In genomic region chr10:77454795-77455194, GRCm38 (mm10) we compare ENCODE assay signal across 29 mouse cellular contexts. TPM values are rescaled to one million over a fixed set of nuclear protein-coding genes. Genes with fewer than 3 reads are reported as not detected.
DNase-seq lines count a peak whose midpoint lies in the region; ATAC-seq lines count a peak whose summit lies in the region.
"Had no signal": no experiment of that assay in that cellular context is flagged by ENCODE, and none has a peak within 500 bp of the region (broad histone marks: within the 10 kb centered on the region; RNA-seq: fewer than 3 reads in every experiment).

No protein-coding gene starts in this region.

- peak overlapping the region; percentile 86 for H3K27ac ChIP-seq in heart, embryonic 11.5 days (ENCODE audit: low read depth, low read length)
- H3K27ac ChIP-seq in limb, embryonic 15.5 days, result peak overlapping the region; percentile 57; the same call in 1 of the 2 replicates
- H3K27ac ChIP-seq in limb, embryonic 10.5 days, result no peak overlapping the region
- H3K27ac ChIP-seq in midbrain, embryonic 11.5 days (ENCODE audit: low read depth, low read length), result no peak overlapping the region
- H3K27ac ChIP-seq in midbrain, embryonic 15.5 days, result no peak overlapping the region
- H3K27ac ChIP-seq: embryonic facial prominence, embryonic 12.5 days; hindbrain, embryonic 10.5 days; hindbrain, embryonic 15.5 days; left cerebral cortex, adult 2 months; limb, embryonic 13.5 days; liver, embryonic 12.5 days; neural tube, embryonic 12.5 days; stomach, postnatal 0 days had no signal

- no peak overlapping the region for H3K9ac ChIP-seq in heart, embryonic 11.5 days (ENCODE audit: low read depth, low read length)
- no peak overlapping the region for H3K9ac ChIP-seq in limb, embryonic 15.5 days
- no peak overlapping the region for H3K9ac ChIP-seq in midbrain, embryonic 11.5 days (ENCODE audit: low read length)
- no peak overlapping the region for H3K9ac ChIP-seq in midbrain, embryonic 15.5 days
- H3K9ac ChIP-seq: embryonic facial prominence, embryonic 12.5 days; hindbrain, embryonic 15.5 days; limb, embryonic 13.5 days; liver, embryonic 12.5 days; liver, postnatal 0 days; neural tube, embryonic 12.5 days had no signal

- peaks cover 36% of the 10 kb centered on the region for H3K4me1 ChIP-seq in heart, embryonic 11.5 days (ENCODE audit: control insufficient read depth, insufficient read depth, low read length)
- H3K4me1 ChIP-seq in limb, embryonic 15.5 days, result peaks cover 21% of the 10 kb centered on the region
- peaks cover 10% of the 10 kb centered on the region for H3K4me1 ChIP-seq in limb, embryonic 10.5 days
- H3K4me1 ChIP-seq in midbrain, embryonic 11.5 days (ENCODE audit: control insufficient read depth, insufficient read depth, low read length), result no peaks in the 10 kb centered on the region
- no peaks in the 10 kb centered on the region for H3K4me1 ChIP-seq in midbrain, embryonic 15.5 days
- H3K4me1 ChIP-seq: hindbrain, embryonic 15.5 days; liver, embryonic 12.5 days; neural tube, embryonic 12.5 days had no signal

- H3K36me3 ChIP-seq in heart, embryonic 11.5 days (ENCODE audit: control insufficient read depth, insufficient read depth, low read length), result no peaks in the 10 kb centered on the region
- H3K36me3 ChIP-seq in limb, embryonic 15.5 days, result no peaks in the 10 kb centered on the region
- no peaks in the 10 kb centered on the region for H3K36me3 ChIP-seq in limb, embryonic 10.5 days
- H3K36me3 ChIP-seq in midbrain, embryonic 11.5 days (ENCODE audit: control insufficient read depth, insufficient read depth, low read length), result no peaks in the 10 kb centered on the region
- H3K36me3 ChIP-seq in midbrain, embryonic 15.5 days (replicated peaks), result no peaks in the 10 kb centered on the region
- H3K36me3 ChIP-seq: embryonic facial prominence, embryonic 12.5 days; hindbrain, embryonic 10.5 days; hindbrain, embryonic 15.5 days; limb, embryonic 13.5 days; liver, embryonic 12.5 days; neural tube, embryonic 12.5 days had no signal

- H3K4me2 ChIP-seq in heart, embryonic 11.5 days, result no peak overlapping the region
- no peak overlapping the region for H3K4me2 ChIP-seq in limb, embryonic 15.5 days
- H3K4me2 ChIP-seq in midbrain, embryonic 11.5 days, result no peak overlapping the region
- H3K4me2 ChIP-seq in midbrain, embryonic 15.5 days, result no peak overlapping the region
- H3K4me2 ChIP-seq: embryonic facial prominence, embryonic 12.5 days; hindbrain, embryonic 15.5 days; limb, embryonic 13.5 days; liver, embryonic 12.5 days; neural tube, embryonic 12.5 days had no signal

- no peaks in the 10 kb centered on the region for H3K27me3 ChIP-seq in heart, embryonic 11.5 days (ENCODE audit: control insufficient read depth, insufficient read depth, low read length)
- no peaks in the 10 kb centered on the region for H3K27me3 ChIP-seq in limb, embryonic 15.5 days
- peaks cover 5% of the 10 kb centered on the region; the same call in 1 of the 2 replicates for H3K27me3 ChIP-seq in limb, embryonic 10.5 days (ENCODE audit: low read depth, poor library complexity, severe bottlenecking)
- H3K27me3 ChIP-seq in midbrain, embryonic 11.5 days (ENCODE audit: control insufficient read depth, insufficient read depth, low read length), result no peaks in the 10 kb centered on the region
- H3K27me3 ChIP-seq in midbrain, embryonic 15.5 days (replicated peaks), result no peaks in the 10 kb centered on the region
- H3K27me3 ChIP-seq: embryonic facial prominence, embryonic 12.5 days; hindbrain, embryonic 15.5 days; limb, embryonic 13.5 days; neural tube, embryonic 12.5 days had no signal

- no peak for ATAC-seq in heart, embryonic 11.5 days (replicated peaks; ENCODE audit: insufficient number of reproducible peaks, low FRiP score, low TSS enrichment)
- no peak for ATAC-seq in limb, embryonic 15.5 days (ENCODE audit: insufficient number of reproducible peaks, low FRiP score, low TSS enrichment, low read depth)
- ATAC-seq in midbrain, embryonic 11.5 days (ENCODE audit: low FRiP score), result no peak
- no peak for ATAC-seq in midbrain, embryonic 15.5 days (replicated peaks)
- ATAC-seq: forebrain, embryonic 14.5 days; inflammation-experienced regulatory T-cells, adult 6 months; liver, embryonic 12.5 days; liver, postnatal 0 days; midbrain, embryonic 16.5 days had no signal

- no peak overlapping the region for H3K4me3 ChIP-seq in heart, embryonic 11.5 days (ENCODE audit: low read depth, low read length)
- no peak overlapping the region for H3K4me3 ChIP-seq in limb, embryonic 15.5 days
- no peak overlapping the region for H3K4me3 ChIP-seq in limb, embryonic 10.5 days
- no peak overlapping the region for H3K4me3 ChIP-seq in midbrain, embryonic 11.5 days (ENCODE audit: low read depth, low read length)
- no peak overlapping the region for H3K4me3 ChIP-seq in midbrain, embryonic 15.5 days
- H3K4me3 ChIP-seq: embryonic facial prominence, embryonic 12.5 days; hindbrain, embryonic 10.5 days; hindbrain, embryonic 15.5 days; left cerebral cortex, adult 2 months; limb, embryonic 13.5 days; liver, embryonic 12.5 days; neural tube, embryonic 12.5 days had no signal

- peak; percentile 38 for DNase-seq in cerebellum, adult 9-11 months
- no peak for DNase-seq in cerebellum, postnatal 4 days (ENCODE audit: low spot score in 2 of 2)
- DNase-seq in heart, adult 8-10 months (ENCODE audit: low spot score), result no peak
- no peak for DNase-seq in limb, embryonic 10.5 days (ENCODE audit: low spot score)
- peak; percentile 39 for DNase-seq in midbrain, embryonic 11.5 days (ENCODE audit: low spot score, missing footprints)
- DNase-seq: adrenal gland, adult 8-10 months; cerebellum, adult 8-10 months; cerebellum, postnatal 36 days; embryo, embryonic 11 days; kidney, adult 11 months; kidney, postnatal 14 days; liver, postnatal 0 days; right cerebral cortex, adult 18-20 months; thymus, adult 18-20 months; thymus, postnatal 25 days had no signal

- no peaks in the 10 kb centered on the region for H3K9me3 ChIP-seq in heart, embryonic 11.5 days (replicated peaks; ENCODE audit: control insufficient read depth, low read length)
- H3K9me3 ChIP-seq in limb, embryonic 15.5 days, result no peaks in the 10 kb centered on the region
- H3K9me3 ChIP-seq in limb, embryonic 10.5 days (replicated peaks), result no peaks in the 10 kb centered on the region
- H3K9me3 ChIP-seq in midbrain, embryonic 11.5 days (ENCODE audit: control insufficient read depth, low read length), result no peaks in the 10 kb centered on the region
- no peaks in the 10 kb centered on the region for H3K9me3 ChIP-seq in midbrain, embryonic 15.5 days
- H3K9me3 ChIP-seq: embryonic facial prominence, embryonic 12.5 days; hindbrain, embryonic 10.5 days; hindbrain, embryonic 15.5 days; limb, embryonic 13.5 days; liver, embryonic 12.5 days; neural tube, embryonic 12.5 days had no signal

- 39% methylated on average over 6 of the region's 6 CpGs for WGBS in heart, embryonic 11.5 days (ENCODE audit: insufficient replicate concordance)
- 73% methylated on average over 6 of the region's 6 CpGs for WGBS in limb, embryonic 15.5 days
- WGBS in limb, embryonic 10.5 days, result 80% methylated on average over 6 of the region's 6 CpGs
- 86% methylated on average over 6 of the region's 6 CpGs for WGBS in midbrain, embryonic 11.5 days
- 85% methylated on average over 6 of the region's 6 CpGs for WGBS in midbrain, embryonic 15.5 days

RNA-seq across cellular contexts. Expression of gene Adarb1, which starts 36.7 kb away (rescaled TPM):
- 8.7 and 8.8 TPM in 2 replicates for polyA plus RNA-seq in heart, embryonic 11.5 days (2014; fragmentation: Nextera tagmentation; extraction: Ambion mirVana)
- total RNA-seq in heart, adult 8-10 months (2022), result 10 to 100 TPM; 12.4 to 17.7 (median 16.4) TPM
- 4.4 and 4.8 TPM in 2 replicates for polyA plus RNA-seq in limb, embryonic 15.5 days (2015; fragmentation: Nextera tagmentation; extraction: Ambion mirVana)
- 4.9 and 5.0 TPM in 2 replicates for polyA plus RNA-seq in limb, embryonic 10.5 days (2016; fragmentation: Nextera tagmentation; extraction: Ambion mirVana)
- polyA plus RNA-seq in midbrain, embryonic 11.5 days (2014; fragmentation: Nextera tagmentation; extraction: Ambion mirVana), result 5.8 and 7.4 TPM in 2 replicates
- 18.1 and 18.2 TPM in 2 replicates for polyA plus RNA-seq in midbrain, embryonic 15.5 days (2015; fragmentation: Nextera tagmentation; extraction: Ambion mirVana)

Comparison
In these comparisons a context has a peak if more than half of its experiments do, and no peak if none do; other contexts are left out.
1. DNase-seq: peak in cerebellum, adult 9-11 months (single experiment) and midbrain, embryonic 11.5 days (single experiment); none in cerebellum, postnatal 4 days (0 of 2), heart, adult 8-10 months (single experiment) and limb, embryonic 10.5 days (single experiment).
2. H3K27ac ChIP-seq: peak in heart, embryonic 11.5 days (single experiment) and limb, embryonic 15.5 days (single experiment); none in limb, embryonic 10.5 days (single experiment), midbrain, embryonic 11.5 days (single experiment) and midbrain, embryonic 15.5 days (single experiment).